Mouse (Mus musculus) myocyte (in vitro differentiated cells): ENCODE results near the gene Impdh2.

ENCODE experiments used
- CEBPB ChIP-seq: IDR thresholded peaks from 2 replicates; pipeline ENCODE4 v1.6.1; 2011; ENCODE audit warnings: mild to moderate bottlenecking, moderate library complexity; ENCODE audit not compliant: poor library complexity, insufficient read depth, severe bottlenecking
- E2F4 ChIP-seq: IDR thresholded peaks from one replicate; pipeline ENCODE4 v1.6.1; 2011; ENCODE audit warnings: mild to moderate bottlenecking, control low read depth, moderate library complexity; ENCODE audit not compliant: insufficient read depth
- MYOG ChIP-seq, 3 experiments: IDR thresholded peaks; one replicate each; pipeline ENCODE4 v1.6.1; 2011; ENCODE audit warnings: control low read depth in 2 of 3, low read depth in 2 of 3, mild to moderate bottlenecking in 2 of 3; ENCODE audit not compliant: insufficient read length in 2 of 3, control insufficient read depth in 1 of 3, insufficient read depth in 1 of 3
- POLR2A ChIP-seq: IDR thresholded peaks from one replicate; pipeline ENCODE4 v1.6.1; 2011; ENCODE audit warnings: low read depth, mild to moderate bottlenecking, control low read depth, moderate library complexity; ENCODE audit not compliant: insufficient read length
- TCF12 ChIP-seq: IDR thresholded peaks from one replicate; pipeline ENCODE4 v1.6.1; 2011; ENCODE audit warnings: mild to moderate bottlenecking, control low read depth; ENCODE audit not compliant: poor library complexity, insufficient read depth, severe bottlenecking
- USF1 ChIP-seq: IDR thresholded peaks from one replicate; pipeline ENCODE4 v1.6.1; 2011; ENCODE audit warnings: low read depth, mild to moderate bottlenecking, control low read depth, moderate library complexity

GRCm38 (mm10) chr9:108594354-108594753, 34.3 kb downstream of the Impdh2 start:
- TF ChIP-seq USF1 (no peak), POLR2A (no peak), MYOG (IDR thresholded peaks at IDR 0.05; ENCODE audit: control insufficient read depth in 1 of 3, insufficient read depth in 1 of 3, insufficient read length in 2 of 3, low read depth in 2 of 3) (no peak), E2F4 (no peak), CEBPB (no peak), TCF12 (no peak)
